ENCODE assay signal across 21 mouse cellular contexts in genomic region chr16:72157913-72158312, GRCm38 (mm10).
DNase-seq lines count a peak whose midpoint lies in the region; ATAC-seq and TF ChIP-seq lines count a peak whose summit lies in the region.
"Had no signal": no experiment of that assay in that cellular context is flagged by ENCODE, and none has a peak within 500 bp of the region (broad histone marks: within the 10 kb centered on the region; RNA-seq: fewer than 3 reads in every experiment).

No protein-coding gene starts in this region.

- H3K36me3 ChIP-seq in kidney, postnatal 0 days (ENCODE audit: insufficient read depth, low read length), result no peaks in the 10 kb centered on the region
- H3K36me3 ChIP-seq: embryonic facial prominence, embryonic 10.5 days; embryonic facial prominence, embryonic 12.5 days had no signal

- no peak for TF ChIP-seq CTCF in kidney, postnatal 0 days (IDR thresholded peaks at IDR 0.05; ENCODE audit: low read depth)

- H3K27ac ChIP-seq in kidney, postnatal 0 days, result no peak overlapping the region
- H3K27ac ChIP-seq: embryonic facial prominence, embryonic 10.5 days; embryonic facial prominence, embryonic 12.5 days had no signal

- no peak overlapping the region for H3K4me3 ChIP-seq in kidney, postnatal 0 days (replicated peaks; ENCODE audit: low read depth, low read length)
- H3K4me3 ChIP-seq: embryonic facial prominence, embryonic 10.5 days; embryonic facial prominence, embryonic 12.5 days had no signal

- intact Hi-C loops in heart, postnatal 36 days (cut with DNase I), result no loop called here

- DNase-seq in heart, adult 11 months, result peak; percentile 76
- DNase-seq in heart, postnatal 36 days, result no peak
- DNase-seq in kidney, postnatal 0 days (ENCODE audit: low spot score), result no peak
- DNase-seq in kidney, adult 9 months, result no peak
- peak; percentile 3 for DNase-seq in right cerebral cortex, postnatal 4 days
- DNase-seq in right cerebral cortex, adult 18-20 months, result no peak
- DNase-seq in Muller cell, postnatal 12 days (ENCODE audit: inconsistent ontology term), result no peak
- DNase-seq: adrenal gland, adult 8-10 months; adrenal gland, postnatal 14 days; adrenal gland, postnatal 36 days; cerebellum, adult 11-12 months; cerebellum, adult 2 months; cerebellum, adult 9-10 months; cerebellum, postnatal 10 days had no signal

- no peak overlapping the region for H3K9ac ChIP-seq in kidney, postnatal 0 days (ENCODE audit: low read depth, low read length)
- H3K9ac ChIP-seq: embryonic facial prominence, embryonic 12.5 days had no signal

- no peak overlapping the region for H3K4me2 ChIP-seq in kidney, postnatal 0 days (ENCODE audit: low read length)
- H3K4me2 ChIP-seq: embryonic facial prominence, embryonic 12.5 days had no signal

- 0 out of 2 replicates have a peak, but pooled peaks have one; percentile 21 for ATAC-seq in kidney, postnatal 0 days (replicated peaks; ENCODE audit: low FRiP score, low read depth)
- ATAC-seq in monocyte, adult 5-6 weeks (replicated peaks; ENCODE audit: insufficient number of reproducible peaks, low FRiP score, low TSS enrichment, poor library complexity, severe bottlenecking), result 0 out of 2 replicates have a peak, but pooled peaks have one; percentile 17
- ATAC-seq: activated CD4-positive, CD25-positive, alpha-beta regulatory T cell, adult 4 months; forebrain, embryonic 14.5 days; forebrain, embryonic 16.5 days; Patski had no signal

- H3K9me3 ChIP-seq in kidney, postnatal 0 days (replicated peaks; ENCODE audit: low read length), result no peaks in the 10 kb centered on the region
- H3K9me3 ChIP-seq: embryonic facial prominence, embryonic 10.5 days; embryonic facial prominence, embryonic 12.5 days had no signal

- H3K4me1 ChIP-seq in kidney, postnatal 0 days (replicated peaks; ENCODE audit: insufficient read depth, low read length), result no peaks in the 10 kb centered on the region
- H3K4me1 ChIP-seq: embryonic facial prominence, embryonic 10.5 days; embryonic facial prominence, embryonic 12.5 days had no signal

- WGBS in kidney, postnatal 0 days, result 90% methylated on average over 14 of the region's 14 CpGs

- H3K27me3 ChIP-seq in kidney, postnatal 0 days (ENCODE audit: insufficient read depth, low read length), result no peaks in the 10 kb centered on the region
- H3K27me3 ChIP-seq: embryonic facial prominence, embryonic 12.5 days; Patski had no signal

Comparison
In these comparisons a context has a peak if more than half of its experiments do, and no peak if none do; other contexts are left out.
1. DNase-seq: peak in heart, adult 11 months (single experiment) and right cerebral cortex, postnatal 4 days (single experiment); none in heart, postnatal 36 days (0 of 2), kidney, postnatal 0 days (single experiment), kidney, adult 9 months (single experiment), right cerebral cortex, adult 18-20 months (single experiment) and Muller cell, postnatal 12 days (single experiment).